Mouse (Mus musculus): ENCODE data around the gene Ptger3.

DNA sequence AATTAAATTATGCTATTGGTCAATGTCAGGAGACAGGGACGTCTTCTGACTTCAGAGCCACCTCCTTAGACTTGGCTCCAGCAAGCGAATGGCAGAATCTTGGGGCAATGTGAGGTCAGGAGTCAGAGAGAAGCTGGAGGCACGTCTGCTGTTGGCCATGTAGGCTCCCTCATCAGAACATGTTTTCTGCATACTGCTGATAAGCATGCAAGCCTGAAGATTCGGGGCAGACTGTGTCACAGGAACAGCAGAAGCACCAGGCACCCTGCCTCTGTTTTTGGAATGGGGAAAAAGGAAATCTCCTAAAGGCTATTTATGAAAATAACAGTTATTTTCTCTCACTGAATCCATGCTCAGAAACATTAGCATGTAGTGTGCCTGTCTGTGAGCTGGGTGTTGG lies 13.6 kb downstream of the Ptger3 start:
- no peak for TF ChIP-seq CTCF (IDR thresholded peaks at IDR 0.05; ENCODE audit: insufficient read depth, low read depth, low read length)
- no peak for TF ChIP-seq POLR2A (IDR thresholded peaks at IDR 0.05; ENCODE audit: insufficient read depth, low read depth, low read length)

All from olfactory bulb, adult 2 months (tissue).